Mouse (Mus musculus): ENCODE data around the gene Adprhl1. TPM values are rescaled to one million over a fixed set of nuclear protein-coding genes. Genes with fewer than 3 reads are reported as not detected.

The Adprhl1 gene
- total RNA-seq, 2 experiments from 2014 or later, result not detected

- 0 out of 2 replicates have a peak, but pooled peaks have one; percentile 8 for ATAC-seq (ENCODE audit: poor library complexity, severe bottlenecking)
Observed at GRCm38 (mm10) chr8:13200301-13201012, 53.5 kb downstream of the Adprhl1 start, which contains the start of gene Grtp1. Gene Grtp1, minus strand, starts transcription at chr8:13200620.

- ATAC-seq (ENCODE audit: poor library complexity, severe bottlenecking), result no peak
Observed at GRCm38 (mm10) chr8:13199385-13200061, 54.4 kb downstream of the Adprhl1 start.

DNA sequence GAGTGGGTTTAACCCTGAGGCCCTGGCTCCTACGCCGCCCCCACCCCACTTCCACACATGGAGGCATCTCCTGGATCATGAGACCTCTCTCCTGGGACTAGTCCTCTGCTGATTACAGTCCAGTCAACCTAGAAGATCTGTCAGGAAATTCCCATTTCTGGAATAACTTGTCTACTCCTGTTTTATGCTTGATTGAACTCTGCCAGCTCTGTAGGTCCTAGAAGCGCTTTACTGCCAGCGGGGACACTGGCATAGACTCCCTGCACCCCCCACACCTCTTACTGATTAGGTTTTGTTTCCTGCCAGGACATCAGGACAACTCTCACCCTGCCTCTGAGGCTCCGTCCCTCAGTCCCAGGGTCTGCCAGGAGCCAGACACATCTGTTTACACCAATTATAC, 56.5 kb downstream of the Adprhl1 start:
- ATAC-seq (ENCODE audit: poor library complexity, severe bottlenecking), result no peak

DNA sequence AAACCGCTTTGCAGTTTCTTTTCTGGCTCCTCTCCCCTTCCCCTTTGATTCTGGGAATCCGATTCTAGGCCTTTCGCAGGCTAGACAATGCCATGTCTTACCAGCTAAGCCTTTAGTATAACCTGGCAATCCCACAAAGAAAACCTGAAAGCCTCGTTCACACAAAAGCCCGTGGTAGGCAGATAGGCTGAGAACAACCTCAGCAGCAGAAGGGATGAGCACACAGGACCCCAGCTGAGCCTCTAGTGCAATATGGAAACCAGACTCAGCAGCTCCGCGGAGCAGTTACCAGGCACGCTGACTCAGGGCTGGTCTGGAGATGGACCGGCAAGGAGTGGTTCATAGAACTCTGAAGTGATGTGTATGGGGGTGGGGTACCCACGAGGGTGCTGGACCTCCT, 59.1 kb downstream of the Adprhl1 start:
- no peak for ATAC-seq (ENCODE audit: poor library complexity, severe bottlenecking)

GRCm38 (mm10) chr8:13190235-13190634, 63.7 kb downstream of the Adprhl1 start:
- no peak for ATAC-seq (ENCODE audit: poor library complexity, severe bottlenecking)

DNA sequence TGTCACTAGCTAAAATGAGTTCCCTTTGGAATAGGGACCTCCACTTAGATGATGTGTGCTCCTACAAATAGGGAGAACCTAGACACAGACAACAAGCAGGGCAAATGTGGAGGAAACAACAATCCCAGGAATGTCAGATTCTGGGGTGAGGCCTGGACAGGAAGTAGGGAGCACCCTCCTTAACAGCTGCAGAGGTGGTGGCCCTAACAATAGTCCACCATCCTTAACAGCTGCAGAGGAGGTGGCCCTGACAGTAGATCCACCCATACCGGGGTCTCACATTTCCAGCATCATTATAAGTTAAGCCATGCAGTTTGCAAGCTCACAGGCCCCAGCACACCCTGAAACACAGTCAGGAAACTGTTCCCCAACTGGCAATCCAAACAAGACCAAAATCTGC, 65.1 kb downstream of the Adprhl1 start:
- ATAC-seq (ENCODE audit: poor library complexity, severe bottlenecking), result no peak

DNA sequence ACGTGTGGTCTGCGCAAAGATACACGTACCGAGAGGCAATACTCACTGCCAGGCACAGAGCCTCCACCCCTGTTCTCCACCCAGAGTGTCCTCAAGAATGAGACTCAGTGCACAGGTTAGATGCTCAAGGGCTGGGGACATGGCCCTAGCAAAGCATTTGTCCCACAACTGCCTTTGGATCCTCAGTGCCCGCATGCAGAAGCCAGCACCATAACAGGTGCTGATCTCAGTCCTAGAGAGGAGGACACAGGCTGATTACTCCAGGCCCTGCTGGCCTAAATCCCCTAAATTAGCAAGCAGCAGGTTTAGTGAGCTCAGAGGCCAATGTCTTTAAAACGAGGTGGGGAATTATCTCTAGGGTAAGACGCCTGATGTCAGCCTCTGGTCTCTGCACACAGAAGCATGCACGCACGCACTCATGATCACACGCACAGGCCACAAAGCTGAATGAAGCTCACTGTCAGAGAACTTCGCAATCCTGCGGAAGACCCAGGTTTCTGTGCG, 65.9 kb downstream of the Adprhl1 start:
- no peak for ATAC-seq (ENCODE audit: poor library complexity, severe bottlenecking)

GRCm38 (mm10) chr8:13187638-13188037, 66.3 kb downstream of the Adprhl1 start:
- ATAC-seq (ENCODE audit: poor library complexity, severe bottlenecking), result no peak

- ATAC-seq (ENCODE audit: poor library complexity, severe bottlenecking), result no peak
Observed at GRCm38 (mm10) chr8:13187229-13187628, 66.7 kb downstream of the Adprhl1 start.

GRCm38 (mm10) chr8:13186819-13187218, 67.1 kb downstream of the Adprhl1 start:
- no peak for ATAC-seq (ENCODE audit: poor library complexity, severe bottlenecking)

- ATAC-seq (ENCODE audit: poor library complexity, severe bottlenecking), result no peak
Observed at GRCm38 (mm10) chr8:13181691-13181976, 72.3 kb downstream of the Adprhl1 start.

DNA sequence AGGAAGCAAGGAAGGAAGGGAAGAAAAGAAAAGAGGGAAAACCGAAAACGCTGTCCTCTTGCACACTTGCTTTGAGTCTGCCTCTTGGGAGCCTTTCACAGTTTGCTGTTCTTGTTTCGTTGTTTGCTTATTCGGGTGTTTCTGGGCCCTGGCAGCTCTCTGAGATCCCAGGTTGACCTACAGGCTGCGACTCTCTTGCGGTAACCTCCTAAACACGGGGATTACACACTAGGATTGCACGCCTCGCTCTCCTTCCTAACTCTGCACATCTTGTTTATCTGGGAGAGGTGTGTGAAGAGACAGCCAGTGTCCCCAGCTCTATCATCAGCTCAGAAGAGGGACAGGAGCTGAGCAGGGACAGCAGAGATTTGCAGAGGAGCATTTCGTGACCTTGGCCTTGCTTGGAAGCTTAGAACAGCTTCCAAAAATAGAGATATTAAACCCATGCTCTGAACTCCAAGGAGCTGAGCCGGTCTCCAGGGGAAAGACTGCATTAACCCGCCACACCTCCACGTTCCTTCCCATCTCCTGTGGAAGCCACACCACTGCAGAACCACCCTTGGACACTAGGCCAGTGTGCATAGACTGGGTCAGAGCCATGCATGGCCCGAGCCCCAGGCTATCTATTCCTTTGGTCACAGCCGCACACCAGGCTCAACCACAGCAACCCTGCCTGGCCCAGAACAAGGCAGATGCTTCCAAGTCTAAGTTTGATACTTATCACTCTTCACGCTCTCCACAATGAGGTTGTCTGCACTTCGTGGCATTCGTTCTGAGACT, 72.9 kb downstream of the Adprhl1 start:
- ATAC-seq (ENCODE audit: poor library complexity, severe bottlenecking), result no peak

DNA sequence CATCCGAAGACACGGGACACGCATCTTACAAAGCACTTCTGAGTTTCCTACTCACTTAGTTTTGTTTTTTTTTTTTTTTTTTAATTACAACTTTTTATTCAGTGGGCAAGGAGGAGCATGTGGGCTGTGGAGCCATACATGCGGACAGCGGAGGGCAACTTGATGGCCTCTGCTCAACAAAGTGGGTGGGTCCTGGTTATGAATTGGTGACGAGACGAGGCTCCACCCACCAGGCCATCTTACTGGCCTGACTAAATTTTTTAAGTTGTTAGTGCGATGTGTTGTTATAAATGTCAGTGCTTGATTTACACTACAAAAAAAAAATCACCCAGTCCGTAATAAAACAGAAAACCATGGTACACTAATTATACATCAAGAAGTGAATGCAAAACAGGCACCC, 73.6 kb downstream of the Adprhl1 start:
- ATAC-seq (ENCODE audit: poor library complexity, severe bottlenecking), result no peak

GRCm38 (mm10) chr8:13179948-13180347, 74.0 kb downstream of the Adprhl1 start:
- no peak for ATAC-seq (ENCODE audit: poor library complexity, severe bottlenecking)

- ATAC-seq (ENCODE audit: poor library complexity, severe bottlenecking), result no peak
Observed at GRCm38 (mm10) chr8:13179482-13179881, 74.5 kb downstream of the Adprhl1 start.

DNA sequence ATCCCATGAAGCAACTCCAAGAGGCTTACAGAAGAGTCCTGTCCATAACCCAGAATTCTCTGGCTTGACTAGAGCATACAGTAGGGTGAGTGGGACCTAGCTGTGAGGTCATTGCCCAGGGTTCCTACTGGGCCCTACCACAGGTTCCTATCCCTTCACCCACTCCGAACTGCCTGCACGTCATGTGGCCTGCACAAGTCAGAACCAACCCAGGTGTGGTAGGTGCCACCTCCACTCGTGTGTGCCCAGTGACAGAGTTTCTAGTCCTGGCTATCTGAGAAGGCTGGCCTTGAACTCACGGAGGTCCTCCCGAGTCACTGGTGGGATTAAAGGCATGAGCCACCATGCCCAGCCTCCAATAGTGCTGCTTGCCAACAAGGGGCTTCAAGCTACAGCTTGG, 75.8 kb downstream of the Adprhl1 start:
- ATAC-seq (ENCODE audit: poor library complexity, severe bottlenecking), result no peak

GRCm38 (mm10) chr8:13177173-13177852, 76.6 kb downstream of the Adprhl1 start:
- no peak for ATAC-seq (ENCODE audit: poor library complexity, severe bottlenecking)

- ATAC-seq (ENCODE audit: poor library complexity, severe bottlenecking), result no peak
Observed at GRCm38 (mm10) chr8:13175650-13176049, 78.3 kb downstream of the Adprhl1 start.

DNA sequence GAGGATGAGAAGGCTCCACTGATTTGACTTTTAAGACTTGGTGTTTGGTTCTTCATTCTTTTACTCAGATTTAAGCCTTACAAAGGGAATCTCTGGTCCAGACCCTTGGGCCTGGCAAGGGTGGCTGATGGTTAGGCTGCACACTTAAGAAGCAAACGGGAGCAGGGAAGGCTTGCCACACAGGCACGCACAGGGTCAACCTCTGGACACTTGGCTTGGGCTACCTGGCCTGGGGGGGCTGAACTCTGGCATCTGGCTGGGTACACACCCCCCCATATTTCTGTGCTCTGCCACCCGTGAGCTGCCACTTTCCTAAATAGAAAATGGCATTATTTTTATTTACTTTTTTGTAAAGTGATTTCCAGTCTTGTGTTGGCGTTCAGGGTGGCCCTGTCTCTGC, 79.2 kb downstream of the Adprhl1 start:
- no peak for ATAC-seq (ENCODE audit: poor library complexity, severe bottlenecking)

DNA sequence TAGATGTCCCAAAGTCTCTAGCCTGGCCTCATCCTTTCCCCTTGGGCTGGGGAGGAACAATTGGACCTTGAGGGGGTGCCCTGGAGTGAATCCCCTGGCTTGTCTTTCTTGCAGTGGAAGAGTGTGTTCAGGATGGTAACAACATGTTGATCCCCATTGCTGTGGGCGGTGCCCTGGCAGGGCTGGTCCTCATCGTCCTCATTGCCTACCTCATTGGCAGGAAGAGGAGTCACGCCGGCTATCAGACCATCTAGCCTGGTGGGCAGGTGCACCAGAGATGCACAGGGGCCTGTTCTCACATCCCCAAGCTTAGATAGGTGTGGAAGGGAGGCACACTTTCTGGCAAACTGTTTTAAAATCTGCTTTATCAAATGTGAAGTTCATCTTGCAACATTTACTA, 79.7 kb downstream of the Adprhl1 start:
- no peak for ATAC-seq (ENCODE audit: poor library complexity, severe bottlenecking)

Data from megakaryocyte, adult 5-6 weeks (primary cell).